Mouse (Mus musculus): ENCODE measurements around the gene Zfp870.
A peak's percentile ranks its signal among the peaks of the same experiment; 100 is the strongest.

Zfp870 gene

DNA sequence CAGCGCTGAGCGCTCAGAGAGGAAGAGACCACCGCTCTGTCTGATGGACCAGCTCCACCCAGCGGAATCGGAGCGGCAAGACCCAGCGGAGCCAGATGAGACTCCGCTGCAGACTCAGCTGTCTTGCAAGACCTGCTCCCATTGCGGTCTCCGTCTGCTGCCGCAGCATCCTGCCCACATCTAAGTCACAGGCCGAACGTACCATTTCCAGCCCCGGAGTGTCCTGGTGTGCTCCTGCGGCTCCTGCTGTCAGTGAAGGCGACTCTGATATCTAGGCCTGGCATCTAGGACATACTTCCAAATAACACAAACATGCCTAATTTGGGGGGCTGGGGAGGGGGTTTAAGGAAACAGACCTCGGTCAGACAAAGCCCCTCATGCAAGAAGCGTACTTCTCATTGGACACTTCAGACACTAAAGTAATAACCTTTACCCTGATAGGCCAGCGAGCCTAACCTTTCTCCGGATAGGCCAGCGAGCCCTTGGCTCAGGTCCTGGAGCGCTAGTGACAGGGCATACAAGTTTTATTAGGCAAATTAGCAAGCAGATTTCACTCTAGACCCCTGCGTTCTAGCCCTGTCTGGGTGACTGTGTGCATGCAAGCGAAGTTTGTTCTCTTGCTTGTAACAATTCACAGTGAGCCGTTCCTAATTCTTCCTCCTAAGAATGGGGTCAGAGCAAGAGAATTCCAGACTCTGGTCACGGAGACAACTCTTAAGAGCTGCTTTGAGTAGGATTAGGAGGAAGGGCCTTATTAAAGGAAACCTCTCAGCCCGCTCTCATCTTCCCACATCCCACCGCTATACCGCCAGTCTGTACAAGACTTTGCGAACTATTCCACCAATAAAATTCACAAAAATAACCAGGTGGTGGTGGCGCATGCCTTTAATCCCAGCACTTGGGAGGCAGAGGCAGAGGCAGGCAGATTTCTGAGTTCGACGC is at the start of gene Zfp870:
Zfp870 (minus strand) TSS at position 404 of the 942 bp plus-strand sequence.
- peak; percentile 93 for DNase-seq (ENCODE audit: inconsistent ontology term)

- DNase-seq (ENCODE audit: inconsistent ontology term): no peak
These were observed 48.4 kb upstream of the Zfp870 start for GRCm38 (mm10) chr17:32939831-32940230.

- DNase-seq (ENCODE audit: inconsistent ontology term): no peak
These were observed 36.4 kb upstream of the Zfp870 start for GRCm38 (mm10) chr17:32927803-32928202.

GRCm38 (mm10) chr17:32924658-32925312 is 33.3 kb upstream of the Zfp870 start:
- DNase-seq (ENCODE audit: inconsistent ontology term): peak; percentile 74

- no peak for DNase-seq (ENCODE audit: inconsistent ontology term)
These were observed 32.2 kb upstream of the Zfp870 start for GRCm38 (mm10) chr17:32923681-32924080.

- no peak for DNase-seq (ENCODE audit: inconsistent ontology term)
These were observed 27.7 kb upstream of the Zfp870 start for GRCm38 (mm10) chr17:32919123-32919522.

GRCm38 (mm10) chr17:32917131-32917530 is 25.7 kb upstream of the Zfp870 start, which contains the start of gene Cyp4f14:
Gene Cyp4f14, minus strand, starts transcription at chr17:32917342.
- peak; percentile 71 for DNase-seq (ENCODE audit: inconsistent ontology term)

- no peak for DNase-seq (ENCODE audit: inconsistent ontology term)
These were observed 24.6 kb upstream of the Zfp870 start for GRCm38 (mm10) chr17:32916075-32916474.

DNA sequence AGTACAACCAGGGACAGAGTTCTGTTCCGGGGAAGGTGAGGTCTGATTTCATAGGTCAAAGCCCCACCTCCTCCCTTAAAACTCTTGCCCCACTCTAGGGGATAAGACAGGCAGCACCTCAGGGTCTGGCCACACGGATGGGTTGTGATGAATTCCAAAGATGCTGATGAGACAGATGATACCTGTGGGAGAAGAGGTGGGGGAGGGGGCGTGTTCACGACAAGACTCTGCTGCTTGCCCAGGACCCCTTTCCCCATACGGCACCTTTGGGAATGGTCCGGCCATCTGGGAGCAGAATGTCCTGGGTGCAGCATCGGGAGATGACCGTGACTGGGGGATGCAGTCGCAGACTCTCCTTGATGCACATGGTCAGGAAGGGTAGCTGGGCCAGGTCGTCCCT is 14.7 kb upstream of the Zfp870 start:
- DNase-seq (ENCODE audit: inconsistent ontology term): no peak

- DNase-seq (ENCODE audit: inconsistent ontology term): peak; percentile 28
These were observed 13.8 kb upstream of the Zfp870 start for GRCm38 (mm10) chr17:32905239-32905638.

GRCm38 (mm10) chr17:32904414-32904813 is 13.0 kb upstream of the Zfp870 start:
- peak; percentile 2 for DNase-seq (ENCODE audit: inconsistent ontology term)

GRCm38 (mm10) chr17:32901751-32902525 is 10.5 kb upstream of the Zfp870 start:
- no peak for DNase-seq (ENCODE audit: inconsistent ontology term)

GRCm38 (mm10) chr17:32895421-32895820 is 4.0 kb upstream of the Zfp870 start:
- DNase-seq (ENCODE audit: inconsistent ontology term): no peak

- no peak for DNase-seq (ENCODE audit: inconsistent ontology term)
These were observed 2.5 kb upstream of the Zfp870 start for GRCm38 (mm10) chr17:32893901-32894300.

DNA sequence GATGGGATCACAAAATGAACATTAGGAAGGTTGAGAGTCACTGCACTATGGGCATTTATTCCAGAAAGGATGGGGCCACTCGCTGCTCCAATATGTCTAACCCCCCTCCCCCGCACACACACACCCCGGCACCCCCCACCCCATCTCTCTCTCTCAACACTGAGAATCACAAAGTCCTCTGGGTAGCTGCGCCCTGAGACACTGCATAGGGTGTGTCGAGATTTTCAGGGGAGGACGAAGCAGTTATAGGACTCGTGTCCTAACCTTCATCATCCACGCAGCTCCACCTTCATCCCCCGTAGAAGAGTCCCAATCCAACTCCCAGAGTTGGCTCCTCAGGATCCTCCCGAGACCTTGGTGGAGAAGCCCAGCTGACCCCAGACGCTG is 597 bp downstream of the Zfp870 start:
- DNase-seq (ENCODE audit: inconsistent ontology term): no peak

GRCm38 (mm10) chr17:32889611-32890010 is 1.8 kb downstream of the Zfp870 start:
- DNase-seq (ENCODE audit: inconsistent ontology term): no peak

- no peak for DNase-seq (ENCODE audit: inconsistent ontology term)
These were observed 10.9 kb downstream of the Zfp870 start for GRCm38 (mm10) chr17:32880320-32881218.

- no peak for DNase-seq (ENCODE audit: inconsistent ontology term)
These were observed 12.7 kb downstream of the Zfp870 start for GRCm38 (mm10) chr17:32878773-32879172.

GRCm38 (mm10) chr17:32877471-32878171 is 13.8 kb downstream of the Zfp870 start:
- no peak for DNase-seq (ENCODE audit: inconsistent ontology term)

- DNase-seq (ENCODE audit: inconsistent ontology term): no peak
These were observed 18.7 kb downstream of the Zfp870 start for GRCm38 (mm10) chr17:32872696-32873095.
